Mouse (Mus musculus): Measurements from ENCODE around the gene Dnaic2. TPM values are rescaled to one million over a fixed set of nuclear protein-coding genes. Genes with fewer than 3 reads are reported as not detected.

The Dnaic2 gene
- total RNA-seq, 2 experiments from 2014 or later: not detected

DNA sequence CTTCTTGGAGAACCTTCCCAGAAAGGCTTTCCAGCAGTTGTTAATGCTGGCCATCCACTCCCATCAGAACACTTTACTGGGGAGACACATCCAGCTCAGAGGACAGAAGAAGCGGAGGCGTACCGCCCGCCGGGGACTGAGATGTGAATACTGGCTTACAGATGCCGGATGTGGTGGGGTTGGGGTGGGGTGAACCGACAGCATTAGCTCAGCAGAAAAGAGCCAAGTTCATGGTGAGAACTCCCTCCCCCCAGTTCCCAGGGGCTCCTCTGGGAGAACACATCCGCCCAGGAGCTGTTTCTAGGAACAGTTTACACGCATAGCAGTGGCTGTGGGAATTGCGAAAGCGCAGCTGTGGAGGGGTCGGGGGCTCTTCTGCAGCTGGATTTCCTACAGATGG is 27.7 kb upstream of the Dnaic2 start:
- no peak for ATAC-seq (replicated peaks; ENCODE audit: poor library complexity, severe bottlenecking)

DNA sequence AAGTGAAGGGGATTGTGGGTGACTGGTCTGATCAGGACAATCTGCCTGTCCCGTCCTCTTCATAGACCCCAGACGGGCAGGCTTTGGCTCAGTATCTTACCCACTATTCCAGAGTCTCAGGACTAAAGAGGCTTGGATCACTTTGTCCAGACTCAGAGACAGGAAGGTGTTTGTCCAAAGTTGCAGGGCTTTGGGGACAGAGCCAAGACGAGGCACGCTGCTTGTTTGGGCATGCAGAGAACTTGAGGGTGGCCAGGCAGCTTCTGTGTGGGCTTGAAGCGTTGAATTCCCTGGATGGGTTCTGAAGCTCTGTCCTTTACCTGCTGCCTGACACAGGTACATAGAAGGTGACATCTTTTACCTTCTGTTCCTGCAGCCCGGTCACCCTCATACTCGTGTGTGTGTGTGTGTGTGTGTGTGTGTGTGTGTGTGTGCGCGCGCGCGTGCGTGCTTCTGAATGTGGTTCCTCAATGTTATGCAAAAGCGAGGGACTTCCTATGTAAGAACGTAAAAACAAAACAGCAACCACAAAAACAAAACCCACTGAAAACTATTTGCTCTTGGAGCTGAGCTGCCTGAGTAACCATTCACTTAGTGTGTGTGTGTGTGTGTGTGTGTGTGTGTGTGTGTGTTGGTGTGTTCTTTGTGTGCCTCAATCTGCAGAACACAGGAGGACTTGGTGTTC is 24.8 kb upstream of the Dnaic2 start:
- peak; percentile 56 for ATAC-seq (replicated peaks; ENCODE audit: poor library complexity, severe bottlenecking)

DNA sequence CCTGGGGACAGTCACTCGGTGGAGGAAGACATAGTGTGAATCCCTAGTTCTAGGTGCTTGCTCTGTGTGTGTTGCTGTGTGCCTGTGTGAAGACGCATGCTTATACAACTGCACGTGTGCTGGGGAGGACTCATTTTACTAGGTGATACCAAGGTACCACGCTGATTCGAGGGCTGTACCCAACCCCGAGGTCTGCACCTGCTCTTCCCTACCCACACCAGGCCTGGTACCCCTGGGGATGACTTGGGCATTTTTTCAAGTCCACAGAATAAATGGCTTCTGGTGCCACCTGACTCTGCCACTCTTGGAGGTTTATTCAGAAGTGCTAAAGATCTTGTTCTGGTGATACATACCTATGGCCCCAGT is 24.2 kb upstream of the Dnaic2 start:
- ATAC-seq (replicated peaks; ENCODE audit: poor library complexity, severe bottlenecking): 0 out of 2 replicates have a peak, but pooled peaks have one; percentile 14

DNA sequence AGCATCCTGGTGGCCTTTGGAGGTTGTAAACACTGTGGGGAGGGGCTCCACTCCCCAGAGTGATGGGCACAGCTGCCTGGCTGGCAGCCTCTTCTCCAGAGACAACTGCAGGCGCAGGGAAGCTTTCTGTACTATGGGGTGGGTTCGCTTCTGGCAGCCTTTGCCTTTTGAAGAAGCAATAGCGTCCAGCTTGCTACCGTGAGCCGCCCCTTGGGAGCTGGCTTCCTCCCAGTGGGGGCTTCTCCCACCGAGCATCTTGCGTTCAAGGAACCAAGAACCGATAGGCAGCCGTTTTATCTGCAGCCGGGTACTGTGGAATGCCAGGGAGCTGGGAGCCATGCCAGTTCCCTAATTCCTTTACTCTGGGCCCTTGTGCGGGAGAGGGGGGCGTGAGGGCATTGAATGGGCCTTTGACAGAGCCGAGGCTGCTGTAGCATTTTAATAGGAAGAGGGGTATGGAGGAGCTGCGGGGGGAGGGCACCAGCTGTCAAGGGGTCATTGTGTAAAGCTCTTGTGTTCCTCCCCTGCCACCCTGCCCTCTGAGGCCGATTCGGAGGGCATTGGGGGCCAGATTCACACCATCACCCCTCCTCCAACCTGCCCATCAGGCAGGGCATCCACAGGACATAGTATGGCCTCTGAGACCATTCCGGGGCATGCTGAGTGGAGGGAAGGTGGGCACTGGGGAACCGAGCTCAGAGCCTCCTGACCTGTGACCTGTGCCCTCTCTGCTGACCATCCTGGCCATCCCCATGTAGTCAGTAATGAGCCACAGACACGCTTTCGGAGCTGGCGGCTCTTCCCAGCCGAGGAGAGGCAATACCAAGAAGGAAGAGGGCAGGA is 22.9 kb upstream of the Dnaic2 start:
- ATAC-seq (replicated peaks; ENCODE audit: poor library complexity, severe bottlenecking): no peak

DNA sequence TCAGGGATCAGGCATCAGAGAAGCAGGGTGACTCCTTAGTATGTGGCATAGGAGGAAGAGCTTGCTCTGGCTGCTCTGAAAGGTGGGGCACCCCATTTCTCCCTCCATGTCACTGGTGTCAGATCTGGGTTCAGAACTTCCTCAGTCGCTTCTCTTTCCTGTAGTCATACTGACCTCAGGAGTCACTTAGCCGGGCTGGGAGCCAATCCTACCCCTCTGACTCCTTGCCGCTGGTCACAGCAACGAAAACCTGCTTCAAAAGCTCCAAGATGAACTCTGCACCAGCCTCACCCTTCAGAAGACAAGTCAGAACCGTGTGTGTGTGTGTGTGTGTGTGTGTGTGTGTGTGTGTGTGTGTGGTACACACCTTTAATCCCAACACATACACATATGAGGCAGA is 20.9 kb upstream of the Dnaic2 start:
- ATAC-seq (replicated peaks; ENCODE audit: poor library complexity, severe bottlenecking): no peak

DNA sequence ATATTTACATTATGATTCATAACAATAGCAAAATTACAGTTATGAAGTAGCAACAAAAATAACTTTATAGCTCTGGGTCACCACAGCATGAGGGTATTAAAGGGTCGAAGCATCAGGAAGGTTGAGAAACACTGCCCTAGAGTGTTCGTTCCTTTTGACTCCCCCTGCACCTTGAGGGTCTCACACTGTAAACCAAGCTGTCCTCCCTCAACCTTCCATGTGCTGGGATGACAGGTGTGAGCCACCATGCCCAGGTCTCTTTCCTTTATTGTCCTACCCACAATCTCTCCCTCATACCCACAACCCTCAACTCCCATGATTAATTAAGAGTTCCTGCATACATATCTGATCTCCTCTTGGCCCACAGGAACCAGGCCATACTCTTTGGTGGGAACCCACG is 15.8 kb upstream of the Dnaic2 start:
- ATAC-seq (replicated peaks; ENCODE audit: poor library complexity, severe bottlenecking): no peak

DNA sequence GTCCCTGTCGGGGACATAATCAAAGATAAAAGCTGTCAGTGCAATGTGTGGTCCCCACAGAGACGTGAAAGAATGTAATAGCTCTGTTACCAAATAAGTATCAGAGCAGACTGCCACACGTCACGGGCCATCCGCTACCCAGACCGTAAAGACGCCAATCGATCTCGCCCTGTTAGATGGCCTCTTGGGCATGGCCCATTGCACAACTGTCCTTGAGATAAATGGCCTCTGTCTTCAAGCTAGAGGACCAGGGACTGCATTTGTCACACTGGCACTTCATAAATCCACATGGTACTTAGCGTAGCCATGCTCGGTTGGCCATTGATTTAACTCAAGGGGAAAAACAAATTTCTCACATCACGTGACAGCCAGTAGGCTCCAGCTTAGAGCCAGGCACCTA is 15.3 kb upstream of the Dnaic2 start:
- no peak for ATAC-seq (replicated peaks; ENCODE audit: poor library complexity, severe bottlenecking)

DNA sequence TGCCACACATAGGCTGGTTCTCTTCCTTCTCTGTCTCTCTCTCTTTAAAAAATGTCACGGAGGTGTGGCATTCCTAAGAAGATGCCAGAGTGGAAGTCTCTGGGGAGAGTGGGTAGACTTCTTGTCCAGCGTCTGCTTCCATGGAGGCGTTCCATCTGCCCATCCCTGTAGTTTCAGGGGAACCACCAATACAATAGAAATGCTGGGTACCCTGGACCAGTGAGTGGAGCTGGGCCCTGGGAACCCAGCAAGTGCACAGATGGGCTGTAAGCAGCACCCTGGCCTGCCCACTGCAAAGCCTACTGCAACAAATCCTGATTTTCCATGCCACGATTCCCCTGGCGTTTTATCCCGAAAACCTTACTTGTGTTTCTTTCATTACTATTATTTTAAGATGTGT is 12.7 kb upstream of the Dnaic2 start:
- ATAC-seq (replicated peaks; ENCODE audit: poor library complexity, severe bottlenecking): no peak

DNA sequence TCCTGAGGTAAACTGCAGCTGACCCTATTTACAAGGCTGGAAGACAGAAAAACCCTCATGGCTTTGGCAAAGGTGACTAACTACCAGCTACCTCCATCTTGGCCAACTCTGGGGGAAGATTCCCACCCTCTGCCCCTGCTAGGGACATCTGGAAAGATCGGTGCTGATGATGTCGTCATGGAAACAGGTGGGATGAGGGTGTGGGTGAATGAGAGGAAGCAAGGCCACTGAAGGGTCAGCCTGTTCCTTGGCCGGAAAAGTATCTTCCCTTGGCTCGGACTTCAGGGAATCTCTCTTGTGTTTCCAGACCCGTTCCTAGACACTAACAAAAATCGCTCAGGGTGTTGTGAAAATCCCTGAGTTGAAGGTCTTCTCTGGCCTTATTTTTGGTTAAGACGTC is 11.7 kb upstream of the Dnaic2 start:
- no peak for ATAC-seq (replicated peaks; ENCODE audit: poor library complexity, severe bottlenecking)

DNA sequence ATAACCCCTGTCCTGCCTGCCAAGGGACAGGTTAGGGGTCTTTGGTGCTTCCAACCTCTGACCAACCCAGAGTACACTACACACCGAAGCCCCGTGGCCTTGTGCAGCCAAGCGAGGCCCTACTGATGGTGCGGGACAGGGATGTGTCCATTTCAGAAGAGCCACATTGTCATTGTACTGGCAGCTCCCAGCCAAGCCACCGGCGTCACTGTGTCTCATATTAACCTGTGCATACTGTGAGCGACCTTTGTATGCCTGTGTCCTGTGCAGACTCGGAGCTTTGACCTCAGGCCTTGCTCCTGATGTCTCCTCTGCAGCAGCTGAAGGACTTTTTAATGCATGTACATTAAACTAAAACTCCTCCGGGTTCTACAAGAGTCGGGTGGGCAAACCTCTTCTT is 6.7 kb upstream of the Dnaic2 start:
- ATAC-seq (replicated peaks; ENCODE audit: poor library complexity, severe bottlenecking): no peak

DNA sequence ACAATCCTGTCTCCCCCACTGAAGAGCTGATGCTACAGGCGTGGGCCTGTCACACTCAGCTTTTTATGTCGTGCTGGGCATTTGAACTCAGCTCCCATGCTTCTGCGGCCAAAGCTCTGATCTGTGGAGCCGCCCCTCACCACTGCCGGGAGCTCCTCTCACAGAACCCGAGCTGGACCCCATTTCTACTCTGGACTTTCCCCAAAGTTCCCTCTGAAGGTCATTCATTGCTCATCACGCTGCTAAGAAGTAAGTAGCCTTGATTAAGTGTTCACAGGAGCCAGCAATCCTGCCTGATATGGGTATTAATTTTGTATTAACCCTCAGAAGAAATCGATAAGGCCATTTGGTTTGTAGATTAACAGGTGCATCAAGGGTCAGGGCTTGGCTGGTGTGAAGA is 4.8 kb upstream of the Dnaic2 start:
- no peak for ATAC-seq (replicated peaks; ENCODE audit: poor library complexity, severe bottlenecking)

DNA sequence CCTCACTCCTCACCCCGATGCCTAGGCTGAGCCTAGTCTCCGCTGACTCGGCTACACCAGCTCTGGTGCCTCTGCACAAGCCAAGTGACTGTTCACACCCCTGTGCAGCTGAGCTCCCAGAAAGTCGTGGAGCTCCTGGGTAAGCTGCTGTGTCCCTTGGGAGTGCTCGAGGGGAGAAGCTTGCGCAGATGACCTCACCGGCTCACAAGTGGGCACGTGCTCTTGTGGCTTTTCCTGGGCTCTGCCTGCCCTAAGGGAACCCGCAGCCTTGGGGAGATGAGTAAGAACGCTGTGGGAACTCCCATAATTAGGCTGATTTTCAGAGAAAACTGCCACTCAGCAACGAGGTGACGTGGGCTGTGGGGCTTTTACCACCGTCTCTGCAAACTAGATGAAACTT is 4.2 kb upstream of the Dnaic2 start:
- ATAC-seq (replicated peaks; ENCODE audit: poor library complexity, severe bottlenecking): no peak

DNA sequence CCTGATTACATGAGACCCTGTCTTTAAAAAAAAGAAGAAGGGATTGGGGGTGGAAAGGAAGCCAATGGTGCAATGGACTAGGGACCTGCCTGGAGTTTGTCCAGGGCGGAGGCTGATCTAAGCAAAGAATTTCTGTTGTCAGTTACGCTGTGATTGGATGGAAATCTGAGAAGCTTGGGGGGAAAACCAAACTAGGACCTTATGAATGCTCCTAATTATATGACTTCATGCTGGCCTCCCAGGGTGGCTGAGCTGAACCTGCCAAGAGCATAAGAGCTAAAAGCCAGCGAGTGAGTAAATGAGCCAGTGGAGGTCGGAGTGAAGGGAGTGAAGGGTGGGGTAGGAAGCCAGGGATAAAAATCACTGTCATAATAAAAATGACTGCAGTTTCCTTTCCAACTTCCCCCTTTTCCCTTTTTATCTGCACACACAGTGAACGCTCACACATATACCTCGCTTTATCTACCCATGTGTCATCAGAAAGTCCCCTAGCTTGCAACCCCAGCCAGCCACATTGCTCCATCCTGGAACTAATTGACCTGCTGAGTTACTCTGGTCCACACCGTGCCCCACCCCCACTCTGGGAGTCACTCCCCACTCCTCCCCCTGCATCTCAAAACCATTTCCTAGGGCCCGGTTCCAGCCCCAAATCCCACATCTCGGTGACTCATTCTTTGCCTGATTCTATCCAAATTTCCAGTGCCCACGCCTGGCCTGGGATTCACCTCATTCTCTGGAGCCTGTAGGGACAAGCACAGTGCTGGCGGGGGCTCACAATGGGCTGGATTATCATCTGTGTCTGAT is 2.2 kb upstream of the Dnaic2 start:
- peak; percentile 24; the same call in 1 of the 2 replicates for ATAC-seq (replicated peaks; ENCODE audit: poor library complexity, severe bottlenecking)

DNA sequence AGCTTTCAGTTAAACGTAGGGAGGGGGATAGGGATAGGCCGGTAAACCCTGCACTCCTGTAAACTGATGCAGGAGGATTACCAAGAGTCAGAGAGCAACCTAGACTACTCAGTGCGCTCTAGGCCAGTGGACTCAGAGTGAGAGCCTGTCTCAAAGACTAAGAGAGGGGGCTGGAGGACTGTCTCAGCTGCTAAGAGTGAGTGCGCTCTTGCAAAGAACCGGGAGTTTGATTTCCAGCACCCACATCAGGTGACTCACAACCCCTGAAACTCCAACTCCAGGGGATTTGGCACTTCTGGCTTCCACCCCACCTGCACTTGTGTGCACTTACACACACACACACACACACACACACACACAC is 598 bp downstream of the Dnaic2 start:
- no peak for ATAC-seq (replicated peaks; ENCODE audit: poor library complexity, severe bottlenecking)

DNA sequence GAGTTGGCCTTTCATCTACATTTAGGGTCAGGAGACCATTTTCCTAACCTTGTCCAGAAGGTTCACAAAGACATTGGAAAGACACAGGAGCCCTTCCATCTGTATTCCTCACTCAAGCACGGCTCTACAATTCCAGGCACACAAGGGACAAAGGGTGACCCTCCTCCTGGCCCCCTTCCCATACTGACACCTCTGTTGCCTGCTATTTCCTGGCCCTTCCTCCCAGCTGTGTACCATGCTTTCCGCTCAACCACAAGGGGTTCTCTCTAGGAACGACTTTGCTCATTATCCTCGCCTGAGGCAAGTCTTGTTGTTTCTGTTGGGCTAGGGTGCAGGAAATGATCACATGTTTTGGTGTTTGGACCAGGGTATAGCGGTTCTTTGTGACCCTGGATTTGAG is 1.1 kb downstream of the Dnaic2 start:
- ATAC-seq (replicated peaks; ENCODE audit: poor library complexity, severe bottlenecking): no peak

DNA sequence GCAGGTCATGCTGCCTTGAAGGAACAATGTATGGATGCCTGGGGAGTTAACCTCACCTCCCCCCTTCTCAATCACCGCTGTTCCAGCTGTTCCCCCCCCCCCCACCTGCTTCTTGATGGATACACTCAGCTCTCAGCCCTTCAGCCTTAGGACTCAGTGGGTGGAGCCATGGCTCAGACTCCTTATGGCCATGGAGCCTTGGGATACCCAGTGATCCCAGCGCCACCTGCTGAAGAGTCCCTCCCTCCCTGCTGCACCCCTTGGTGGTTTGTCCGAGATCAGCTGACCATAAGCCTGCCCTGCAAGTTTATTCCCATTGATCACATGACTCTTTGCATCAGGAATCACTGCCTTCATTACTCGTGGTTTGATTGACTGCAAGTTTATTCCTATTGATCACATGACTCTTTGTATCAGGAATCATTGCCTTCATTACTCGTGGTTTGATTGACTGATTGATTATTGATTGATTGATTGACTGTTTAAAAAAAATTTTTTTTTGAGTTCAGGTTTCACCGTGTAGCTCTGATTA is 2.7 kb downstream of the Dnaic2 start:
- no peak for ATAC-seq (replicated peaks; ENCODE audit: poor library complexity, severe bottlenecking)

DNA sequence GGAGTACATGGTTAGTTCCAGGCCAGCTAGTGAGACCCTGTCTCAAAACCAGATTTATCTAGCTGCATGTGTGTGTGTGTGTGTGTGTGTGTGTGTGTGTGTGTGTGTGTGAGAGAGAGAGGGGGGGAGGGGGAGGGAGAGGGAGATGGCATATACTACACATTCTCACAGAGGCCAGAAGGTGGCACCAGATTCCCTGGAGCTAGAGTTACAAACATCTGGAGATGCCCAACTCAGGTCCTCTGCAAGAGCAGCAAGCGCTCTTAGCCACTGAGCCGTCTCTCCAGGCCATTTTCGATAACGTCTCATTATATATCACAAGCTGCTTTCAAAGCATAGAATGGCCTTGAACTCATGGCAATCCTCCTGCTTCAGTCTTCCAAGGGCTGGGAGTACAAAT is 4.5 kb downstream of the Dnaic2 start:
- no peak for ATAC-seq (replicated peaks; ENCODE audit: poor library complexity, severe bottlenecking)

DNA sequence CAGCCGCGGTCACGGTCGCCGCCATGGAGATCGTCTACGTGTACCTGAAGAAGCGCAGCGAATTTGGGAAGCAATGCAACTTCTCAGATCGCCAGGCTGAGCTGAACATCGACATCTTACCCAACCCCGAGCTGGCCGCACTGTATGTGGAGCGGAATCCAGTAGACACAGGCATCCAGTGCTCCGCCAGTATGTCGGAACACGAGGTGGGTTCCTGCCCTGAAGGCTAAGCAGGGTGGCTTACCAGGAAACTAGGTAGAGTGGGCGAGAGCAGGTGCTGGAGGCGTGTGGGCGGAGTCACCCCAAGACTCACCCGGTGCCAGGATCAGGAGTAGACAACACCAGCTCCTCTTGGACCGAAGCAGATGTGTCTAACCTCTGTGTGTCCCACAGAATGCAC is 5.7 kb downstream of the Dnaic2 start:
- ATAC-seq (replicated peaks; ENCODE audit: poor library complexity, severe bottlenecking): no peak; the same call in 1 of the 2 replicates

DNA sequence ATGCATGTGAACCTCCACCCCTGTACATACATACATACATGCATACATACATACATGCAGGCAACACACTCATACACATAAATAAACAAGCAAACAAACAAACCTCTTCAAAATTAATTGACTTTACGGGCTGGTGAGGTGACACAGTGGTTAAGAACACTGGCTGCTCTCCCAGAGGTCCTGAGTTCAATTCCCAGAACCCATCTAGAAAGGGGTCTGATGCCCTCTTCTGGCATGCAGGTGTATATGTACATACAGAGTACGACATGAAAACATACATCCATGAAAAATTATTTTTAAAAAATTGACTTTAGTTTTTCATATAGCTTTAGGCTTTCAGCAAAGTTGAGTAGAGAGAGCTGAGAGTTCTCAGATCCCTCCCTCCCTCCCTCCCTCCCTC is 8.9 kb downstream of the Dnaic2 start:
- no peak for ATAC-seq (replicated peaks; ENCODE audit: poor library complexity, severe bottlenecking)

DNA sequence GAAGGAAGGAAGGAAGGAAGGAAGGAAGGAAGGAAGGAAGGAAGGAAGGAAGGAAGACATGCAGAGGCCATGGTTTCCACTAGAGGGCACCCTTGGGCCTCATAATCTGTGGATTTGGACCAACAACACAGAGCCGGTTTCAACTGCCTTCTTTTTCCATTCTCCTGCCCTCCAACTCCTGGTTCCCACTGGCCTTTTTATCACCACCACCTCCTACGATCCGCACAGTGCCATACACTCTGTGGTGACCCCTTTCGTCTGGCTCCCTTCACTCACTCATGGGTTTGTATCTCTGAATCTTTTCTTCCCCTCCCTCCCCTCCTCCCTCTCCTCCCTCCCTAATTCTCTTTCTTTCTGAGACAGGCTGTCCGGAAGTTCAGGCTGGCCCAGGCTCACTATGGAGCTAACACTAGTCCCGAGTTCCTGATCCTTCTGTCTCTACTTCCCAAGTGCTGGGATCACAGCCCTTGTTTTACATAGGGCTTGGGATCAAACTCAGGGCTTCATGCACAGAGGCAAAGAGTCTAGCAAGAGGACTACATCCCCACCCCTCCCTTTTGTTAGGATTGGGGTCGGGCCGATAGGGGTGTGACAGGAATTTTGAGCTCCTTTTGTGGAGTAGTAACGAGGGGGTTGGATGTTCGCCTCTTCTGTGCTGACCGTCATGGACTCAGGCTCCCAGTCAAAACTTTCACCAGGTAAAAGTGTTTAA is 9.9 kb downstream of the Dnaic2 start:
- no peak for ATAC-seq (replicated peaks; ENCODE audit: poor library complexity, severe bottlenecking)
